Mouse (Mus musculus): Measurements from ENCODE around the gene Amotl2.

Amotl2 gene

DNA sequence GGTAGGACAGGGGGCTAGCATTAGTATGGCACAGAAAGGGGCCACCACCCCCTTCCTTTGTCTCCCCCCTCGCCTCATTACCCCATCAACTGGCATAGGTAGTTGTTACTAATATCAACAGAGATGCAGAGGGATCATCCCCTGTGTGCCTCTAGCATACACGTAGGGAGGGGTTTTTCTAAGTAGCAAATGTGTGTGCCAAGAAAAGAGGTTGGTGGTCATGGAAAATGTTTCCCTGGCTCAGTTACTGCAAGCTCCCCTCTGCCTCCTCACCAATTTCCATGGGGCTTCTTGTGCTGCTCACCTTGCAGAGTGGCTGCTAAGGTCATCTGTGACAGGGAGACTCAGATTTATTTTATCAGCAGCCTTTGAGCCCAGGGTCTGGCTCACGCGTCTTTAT lies 2.6 kb downstream of the Amotl2 start:
- no peak for DNase-seq (ENCODE audit: low read depth)

DNA sequence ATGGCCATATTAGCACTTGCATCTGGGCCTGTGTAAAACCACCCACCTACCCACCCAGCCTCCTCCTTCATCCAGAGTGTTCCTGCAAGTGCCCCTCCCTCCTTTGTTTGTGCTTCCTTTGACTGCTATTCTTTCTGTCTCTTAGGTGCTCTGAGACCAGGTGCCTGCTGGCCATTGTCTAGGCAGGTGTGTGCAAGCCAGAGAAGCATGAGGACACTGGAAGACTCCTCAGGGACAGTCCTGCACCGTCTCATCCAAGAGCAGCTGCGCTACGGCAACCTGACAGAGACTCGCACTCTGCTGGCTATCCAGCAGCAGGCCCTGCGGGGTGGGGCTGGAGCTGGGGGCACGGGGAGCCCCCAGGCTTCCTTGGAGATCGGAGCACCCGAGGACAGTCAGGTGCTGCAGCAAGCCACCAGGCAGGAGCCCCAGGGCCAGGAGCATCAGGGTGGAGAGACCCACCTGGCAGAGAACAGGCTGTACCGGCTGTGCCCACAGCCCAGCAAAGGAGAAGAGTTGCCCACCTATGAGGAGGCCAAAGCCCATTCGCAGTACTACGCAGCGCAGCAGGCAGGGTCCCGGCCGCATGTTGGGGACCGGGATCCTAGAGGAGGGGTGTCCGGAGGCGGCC lies 3.6 kb downstream of the Amotl2 start:
- DNase-seq (ENCODE audit: low read depth), result no peak

DNA sequence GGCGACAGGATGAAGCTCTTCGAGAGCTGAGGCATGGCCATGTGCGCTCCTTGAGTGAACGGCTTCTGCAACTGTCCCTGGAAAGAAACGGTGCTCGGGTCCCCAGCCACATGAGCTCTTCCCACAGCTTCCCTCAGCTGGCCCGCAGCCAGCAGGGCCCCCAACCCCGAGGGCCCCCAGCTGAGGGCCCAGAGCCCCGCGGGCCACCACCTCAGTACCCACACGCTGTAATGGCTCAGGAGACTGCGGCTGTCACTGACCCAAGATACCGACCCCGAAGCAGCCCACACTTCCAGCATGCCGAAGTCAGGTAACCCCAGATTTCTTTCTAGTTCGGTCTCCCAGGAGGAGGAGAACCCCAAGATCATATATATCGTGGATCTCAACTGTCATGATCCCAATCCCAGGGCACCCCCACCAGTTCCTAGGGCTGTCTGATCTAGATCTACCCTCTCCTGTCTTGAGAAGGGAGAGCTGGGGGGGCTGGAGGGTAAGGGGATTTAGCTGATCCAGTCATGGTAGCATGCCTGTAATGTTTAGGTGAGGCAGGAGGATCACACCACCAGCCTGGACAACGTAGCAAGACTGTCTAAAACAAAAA lies 4.2 kb downstream of the Amotl2 start:
- no peak for DNase-seq (ENCODE audit: low read depth)

DNA sequence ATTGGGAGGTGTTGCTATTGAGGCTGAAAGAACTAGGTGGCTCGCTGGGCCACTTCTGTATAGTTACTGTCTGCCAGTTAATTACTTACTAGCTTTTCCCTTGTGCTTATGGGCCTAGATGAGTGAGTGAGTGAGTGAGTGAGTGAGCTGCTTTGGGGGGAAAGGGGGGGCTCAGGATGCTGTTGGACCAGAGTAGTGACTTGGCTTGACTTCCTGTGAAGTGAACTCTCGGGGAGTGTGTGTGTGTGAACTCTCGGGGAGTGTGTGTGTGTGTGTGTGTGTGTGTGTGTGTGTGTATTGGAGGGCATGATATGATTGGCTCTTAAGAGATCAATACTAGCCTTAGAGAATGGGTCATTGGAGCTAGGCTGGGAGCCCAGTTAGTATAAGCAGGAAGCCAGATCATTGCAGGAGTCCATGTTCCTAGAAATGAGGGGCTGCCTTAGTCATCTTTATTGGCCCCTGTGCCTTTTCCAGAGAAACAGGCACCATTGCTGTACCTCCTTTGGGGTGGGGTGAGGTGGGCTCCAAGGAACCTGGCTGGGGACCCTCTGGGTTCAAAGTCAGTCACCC lies 5.0 kb downstream of the Amotl2 start:
- DNase-seq (ENCODE audit: low read depth), result no peak

DNA sequence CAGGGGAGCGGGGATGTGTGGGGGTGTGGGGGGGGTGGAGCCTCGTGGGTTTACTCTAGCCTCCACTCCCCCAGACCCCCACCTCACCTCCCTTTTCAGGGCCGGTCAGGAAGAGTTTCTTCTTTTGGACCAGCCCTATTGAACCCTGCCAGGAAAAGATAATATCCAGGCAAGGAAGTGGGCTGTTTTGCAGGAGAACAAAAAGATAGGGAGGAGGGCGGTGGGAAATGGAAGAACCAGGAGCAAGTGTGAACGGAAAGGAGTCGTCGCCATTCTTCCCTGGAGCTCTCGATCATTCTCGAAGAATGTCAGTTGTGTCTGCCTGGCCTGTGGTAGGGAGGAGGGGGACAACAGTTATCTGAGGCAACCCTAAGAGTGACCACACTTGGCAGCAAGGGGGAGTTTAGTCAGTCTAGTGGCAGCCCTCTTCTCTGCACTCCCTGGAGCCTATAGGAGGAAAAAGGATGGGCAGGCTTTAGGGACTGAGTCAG lies 5.6 kb downstream of the Amotl2 start:
- DNase-seq (ENCODE audit: low read depth), result no peak

DNA sequence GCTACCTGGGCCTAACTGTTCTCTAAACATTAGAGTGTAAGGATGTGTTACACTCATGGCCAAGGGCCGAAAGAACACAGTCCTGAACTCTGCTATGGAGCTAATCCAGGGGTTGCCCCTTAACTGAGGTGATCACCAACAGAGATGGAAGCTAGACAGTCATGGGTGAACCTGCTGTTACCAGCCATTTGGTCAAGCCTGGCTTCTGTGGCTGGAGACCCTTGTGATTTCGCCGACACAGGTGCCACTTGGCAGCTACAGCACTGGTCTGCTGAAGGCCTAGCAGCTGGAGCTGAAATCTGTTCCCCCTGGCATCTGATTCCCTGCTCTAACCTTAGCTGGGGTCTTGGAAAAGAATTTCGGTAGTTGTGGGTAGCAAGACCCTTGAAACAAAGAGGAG lies 6.3 kb downstream of the Amotl2 start:
- DNase-seq (ENCODE audit: low read depth), result no peak

DNA sequence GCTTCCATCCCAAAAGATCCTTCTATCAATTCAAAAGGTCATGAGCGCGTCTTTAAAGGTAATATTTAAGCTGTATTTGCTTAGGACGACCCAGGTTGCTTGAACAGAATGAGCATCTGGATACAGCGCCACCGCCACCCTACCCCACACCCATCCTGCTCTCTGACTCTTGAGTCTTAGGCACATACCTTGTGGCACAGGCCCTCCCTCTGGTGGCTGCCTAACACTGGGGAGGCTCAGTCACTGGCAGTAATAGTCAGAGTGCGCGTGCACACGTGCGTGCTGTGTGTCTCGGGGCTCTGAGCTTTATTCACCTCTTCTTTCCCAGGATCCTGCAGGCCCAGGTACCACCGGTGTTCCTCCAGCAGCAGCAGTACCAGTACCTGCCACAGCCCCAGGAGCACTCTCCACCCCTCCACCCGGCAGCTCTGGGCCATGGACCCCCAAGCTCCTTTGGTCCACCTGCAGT lies 6.8 kb downstream of the Amotl2 start:
- DNase-seq (ENCODE audit: low read depth), result no peak

DNA sequence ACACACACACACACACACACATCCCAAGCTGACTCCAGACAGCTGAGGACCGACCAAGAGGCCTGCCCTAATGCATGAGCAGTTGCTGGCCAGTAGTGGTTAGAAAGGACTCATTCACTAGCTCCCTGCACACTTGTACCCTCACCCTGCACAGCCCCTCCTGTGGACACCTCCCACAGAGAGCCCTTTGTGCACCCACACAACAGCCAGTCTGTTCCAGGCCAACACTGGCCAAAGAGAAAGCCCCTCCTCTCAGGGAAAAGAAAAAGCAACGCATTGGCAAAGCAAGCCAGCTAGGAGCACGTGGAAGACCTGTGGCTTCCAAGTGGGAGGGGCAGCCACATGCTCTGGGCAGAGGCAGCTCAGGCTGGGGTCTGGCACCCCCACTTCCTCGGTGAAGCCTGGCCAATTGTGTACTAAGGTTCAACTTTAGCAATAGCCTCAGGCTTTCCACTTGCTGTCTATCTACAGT lies 7.6 kb downstream of the Amotl2 start:
- DNase-seq (ENCODE audit: low read depth), result no peak

DNA sequence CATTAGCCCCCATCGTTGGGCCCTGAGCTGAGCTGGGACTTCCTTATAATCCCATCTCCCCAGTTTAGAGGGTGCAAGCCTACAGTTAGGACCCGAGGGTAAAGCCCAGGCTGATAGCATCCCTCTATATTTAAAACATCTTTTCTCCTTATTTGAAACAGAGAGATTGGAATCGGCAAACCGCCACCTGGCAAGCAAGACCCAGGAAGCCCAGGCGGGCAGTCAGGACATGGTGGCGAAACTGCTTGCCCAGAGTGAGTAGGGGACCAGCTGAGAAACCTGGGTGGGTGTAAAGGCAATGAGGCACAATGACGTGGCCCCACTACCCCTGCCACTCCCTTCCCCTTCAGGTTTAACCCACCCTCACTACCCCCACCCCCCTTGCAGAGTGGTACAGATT lies 8.5 kb downstream of the Amotl2 start:
- no peak for DNase-seq (ENCODE audit: low read depth)

DNA sequence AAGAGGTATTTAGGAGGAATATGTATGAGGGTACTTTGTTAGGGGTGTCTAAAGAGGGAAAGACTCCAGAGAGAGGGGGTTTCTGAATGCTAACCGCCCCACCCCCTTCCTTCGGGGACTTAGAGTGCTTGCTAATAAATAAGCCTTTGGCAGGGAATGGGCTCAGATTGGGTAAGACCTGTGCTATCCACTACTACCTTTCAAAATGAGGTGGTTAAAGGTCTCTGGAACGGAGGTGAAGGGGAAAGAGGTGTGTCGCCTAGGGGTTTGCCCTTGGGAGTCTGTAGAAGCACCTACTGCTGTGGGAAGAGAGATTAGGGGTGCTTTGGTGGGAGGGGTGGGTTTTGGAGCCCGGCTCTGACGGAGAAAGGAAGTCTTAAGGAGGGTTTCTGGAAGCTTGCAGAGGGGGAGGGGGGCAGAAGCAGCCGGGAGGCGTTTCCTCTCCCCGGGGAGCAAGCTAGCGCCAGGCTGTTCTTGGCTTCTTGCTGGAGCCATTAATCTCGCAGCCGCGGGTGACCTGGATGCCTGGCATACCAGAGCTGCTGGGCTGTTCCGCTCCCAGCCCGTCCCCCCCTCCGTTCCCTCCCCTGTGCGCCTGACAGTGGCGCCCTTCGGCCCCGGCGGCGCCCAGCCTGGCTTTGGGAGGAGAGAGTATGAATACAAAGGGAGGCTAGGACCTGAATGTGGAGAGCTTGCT lies 9.6 kb downstream of the Amotl2 start:
- no peak for DNase-seq (ENCODE audit: low read depth)

DNA sequence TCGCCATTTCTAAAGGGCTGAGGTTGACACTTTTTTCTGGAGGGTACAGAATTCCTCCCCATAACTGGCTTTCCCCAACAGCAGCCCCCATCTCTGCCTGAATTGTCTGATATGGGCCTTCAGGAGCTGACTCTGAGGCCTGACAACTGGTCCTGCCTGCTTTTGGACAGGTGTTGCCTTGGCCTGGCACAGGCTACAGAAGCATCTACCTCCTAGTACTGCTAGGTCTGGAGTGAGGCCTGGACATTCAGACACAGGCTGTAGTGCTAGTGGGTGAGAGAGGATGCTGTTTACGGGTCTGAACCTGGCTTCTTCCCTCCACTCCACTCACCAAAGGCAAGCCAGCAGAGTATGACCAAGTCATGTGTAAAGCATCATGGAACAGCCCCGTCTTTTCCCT lies 10.3 kb downstream of the Amotl2 start:
- no peak for DNase-seq (ENCODE audit: low read depth)

DNA sequence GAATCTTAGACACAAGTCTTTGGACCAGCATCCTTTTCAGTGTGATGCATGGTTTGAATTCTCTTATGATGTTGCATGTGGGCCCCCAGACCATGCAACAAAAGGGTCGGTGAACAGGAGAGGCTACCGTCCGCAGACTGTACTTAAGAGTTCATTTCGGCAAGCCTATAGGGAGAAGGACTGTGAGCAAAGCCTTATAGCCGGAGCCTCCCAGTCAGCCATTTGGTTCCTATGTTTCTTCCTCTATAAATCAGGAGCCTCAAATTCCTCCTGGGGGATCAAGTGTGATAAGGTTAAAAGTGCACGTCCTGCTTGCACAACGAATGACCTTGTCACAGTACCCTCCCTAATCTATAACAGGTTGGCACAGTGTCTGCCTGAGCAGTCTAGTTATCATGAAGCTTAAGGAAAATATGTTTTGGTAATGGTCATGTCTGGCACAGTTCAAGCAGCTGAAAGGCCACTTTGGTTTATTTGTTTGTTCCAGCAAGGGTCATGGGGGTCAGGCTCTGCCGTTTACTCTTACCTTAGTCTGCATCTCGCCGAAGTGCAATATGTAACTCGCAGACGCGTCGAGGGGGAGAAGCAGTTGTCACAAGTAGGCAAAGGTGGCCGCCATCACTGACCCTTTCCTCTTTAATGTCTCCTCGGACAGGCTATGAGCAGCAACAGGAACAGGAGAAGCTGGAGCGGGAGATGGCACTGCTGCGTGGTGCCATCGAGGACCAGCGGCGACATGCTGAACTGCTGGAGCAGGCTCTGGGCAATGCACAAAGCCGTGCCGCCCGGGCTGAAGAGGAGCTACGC lies 11.4 kb downstream of the Amotl2 start:
- DNase-seq (ENCODE audit: low read depth), result no peak

DNA sequence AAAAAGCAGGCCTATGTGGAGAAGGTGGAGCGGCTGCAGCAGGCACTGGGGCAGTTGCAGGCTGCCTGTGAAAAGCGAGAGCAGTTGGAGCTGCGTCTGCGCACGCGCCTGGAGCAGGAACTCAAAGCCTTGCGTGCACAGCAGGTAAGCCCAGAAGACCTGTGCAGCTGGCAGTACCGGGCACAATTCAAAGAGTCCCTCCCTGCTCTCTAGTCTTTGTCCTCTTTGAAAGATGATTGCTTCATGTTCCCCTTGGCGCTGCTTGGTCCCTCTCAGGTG lies 11.9 kb downstream of the Amotl2 start:
- DNase-seq (ENCODE audit: low read depth), result no peak

DNA sequence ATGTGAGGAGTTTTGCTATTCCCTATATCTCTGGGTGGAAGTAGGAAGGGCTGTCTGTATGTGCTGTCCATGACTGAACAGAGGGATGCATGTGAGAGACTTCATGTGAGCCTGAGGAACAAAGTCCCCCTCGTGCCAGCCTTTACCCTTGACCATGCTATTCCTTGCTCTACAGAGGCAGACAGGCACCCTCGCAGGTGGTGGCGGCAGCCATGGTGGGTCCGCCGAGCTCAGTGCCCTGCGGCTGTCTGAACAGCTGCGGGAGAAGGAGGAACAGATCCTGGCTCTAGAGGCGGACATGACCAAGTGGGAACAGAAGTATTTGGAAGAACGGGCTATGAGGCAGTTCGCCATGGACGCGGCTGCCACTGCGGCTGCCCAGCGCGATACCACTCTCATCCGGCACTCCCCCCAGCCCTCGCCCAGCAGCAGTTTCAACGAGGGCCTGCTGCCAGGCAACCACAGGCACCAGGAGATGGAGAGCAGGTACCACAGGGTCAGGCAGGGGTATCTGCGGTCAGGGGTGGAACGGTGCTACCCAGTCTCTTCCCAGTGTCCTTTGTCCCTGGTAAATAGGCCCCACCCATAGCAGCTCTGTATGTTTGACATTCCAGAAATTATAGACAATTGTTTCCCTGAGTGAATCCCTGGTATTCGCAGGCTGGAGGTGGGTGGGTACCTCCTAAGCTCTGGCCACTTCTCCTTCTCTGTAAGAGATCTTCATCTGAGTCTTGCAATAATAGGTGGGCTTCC lies 12.8 kb downstream of the Amotl2 start:
- no peak for DNase-seq (ENCODE audit: low read depth)

DNA sequence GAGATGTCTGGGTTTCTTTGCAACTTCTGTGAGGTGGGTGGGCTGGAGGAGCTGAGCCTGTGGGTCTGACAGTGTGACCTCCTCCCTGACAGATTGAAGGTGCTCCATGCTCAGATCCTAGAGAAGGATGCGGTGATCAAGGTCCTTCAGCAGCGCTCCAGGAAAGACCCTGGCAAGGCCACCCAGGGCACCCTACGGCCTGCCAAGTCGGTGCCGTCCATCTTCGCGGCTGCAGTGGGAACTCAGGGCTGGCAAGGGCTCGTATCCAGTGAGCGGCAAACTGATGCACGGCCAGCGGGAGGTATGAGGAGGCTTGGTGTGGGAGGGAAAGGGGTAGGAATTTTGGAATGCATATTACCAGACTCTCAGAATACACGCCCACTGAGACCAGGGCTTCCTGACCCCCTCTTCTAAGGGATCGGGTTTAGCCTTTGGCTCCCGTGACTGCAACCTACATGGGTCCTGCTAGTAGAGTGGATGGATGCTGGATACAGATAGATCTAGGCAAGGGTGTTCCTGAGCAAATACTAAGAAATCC lies 13.5 kb downstream of the Amotl2 start:
- DNase-seq (ENCODE audit: low read depth), result no peak

DNA sequence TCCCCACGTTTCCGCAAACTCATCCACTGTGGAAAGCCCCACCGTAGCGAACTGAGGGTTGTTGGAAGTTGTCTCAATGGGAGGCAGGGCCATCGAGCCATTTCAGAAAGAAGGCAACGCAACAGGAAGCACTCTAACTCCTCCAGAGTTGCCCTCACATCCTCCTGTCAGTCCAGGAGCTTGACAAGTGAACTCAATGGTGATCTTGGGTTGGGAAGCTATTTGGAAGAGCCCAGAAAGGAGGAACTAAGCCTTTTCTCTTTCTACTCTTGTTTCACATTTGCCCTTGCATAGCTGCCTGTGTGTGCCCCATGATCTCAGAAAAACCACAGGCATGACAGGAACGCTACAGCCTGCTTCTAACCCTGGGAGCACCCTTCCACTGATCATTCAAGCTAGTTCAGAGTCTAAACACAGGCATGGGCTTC lies 14.6 kb downstream of the Amotl2 start:
- DNase-seq (ENCODE audit: low read depth), result no peak

DNA sequence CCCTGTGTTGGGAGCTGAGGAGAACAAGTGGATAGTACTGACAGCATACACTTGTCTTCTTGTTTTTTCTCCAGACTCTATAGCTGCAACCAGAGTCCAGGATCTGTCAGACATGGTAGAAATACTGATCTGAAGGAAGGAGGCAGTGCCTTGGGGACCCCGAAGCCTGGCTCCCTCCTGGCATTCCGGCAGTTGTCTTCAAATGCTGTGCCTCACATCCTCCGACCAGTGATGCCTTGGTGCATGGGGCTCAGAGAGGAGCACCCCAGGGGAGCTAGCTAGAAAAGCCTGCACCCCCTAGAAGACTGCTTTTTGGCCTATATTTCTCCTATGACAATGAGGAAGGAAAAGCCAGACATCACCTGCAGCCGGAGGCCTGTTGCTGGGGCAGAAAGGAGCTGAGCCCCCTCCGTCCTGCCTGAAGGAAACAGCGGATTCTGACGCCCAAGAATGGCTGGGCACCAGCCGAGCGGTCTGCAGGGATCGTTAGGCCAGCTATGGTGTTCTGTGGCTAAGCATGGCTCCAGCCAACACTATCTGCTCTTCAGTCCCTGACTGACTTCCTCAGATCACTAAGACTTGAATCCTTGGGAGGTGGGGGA lies 15.2 kb downstream of the Amotl2 start:
- DNase-seq (ENCODE audit: low read depth), result no peak

DNA sequence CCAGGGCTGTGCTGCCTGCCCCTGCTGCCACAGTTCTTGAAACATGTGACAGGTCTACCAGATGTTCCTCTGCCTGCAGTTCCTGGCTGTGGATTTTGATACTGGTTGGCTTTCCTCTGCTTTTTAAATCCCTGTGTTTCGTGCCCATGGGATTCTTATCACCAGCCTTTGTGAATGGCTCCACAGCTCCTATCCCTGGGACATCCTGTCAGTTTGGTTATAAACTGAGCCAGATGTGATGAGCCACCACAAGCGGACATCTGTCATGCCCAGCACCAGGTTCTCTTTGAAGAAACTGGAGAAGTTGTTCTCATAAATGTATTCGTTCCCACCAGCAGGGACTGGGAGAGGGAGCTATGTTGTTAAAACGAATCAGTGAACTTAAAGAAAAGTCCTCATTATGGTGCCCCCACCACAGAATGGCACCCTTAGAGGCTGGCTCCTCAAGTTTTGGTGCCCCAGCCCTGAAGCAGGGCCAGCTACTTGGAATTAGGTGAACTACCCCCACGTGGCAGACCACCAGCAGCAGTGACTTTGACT lies 15.9 kb downstream of the Amotl2 start:
- no peak for DNase-seq (ENCODE audit: low read depth)

DNA sequence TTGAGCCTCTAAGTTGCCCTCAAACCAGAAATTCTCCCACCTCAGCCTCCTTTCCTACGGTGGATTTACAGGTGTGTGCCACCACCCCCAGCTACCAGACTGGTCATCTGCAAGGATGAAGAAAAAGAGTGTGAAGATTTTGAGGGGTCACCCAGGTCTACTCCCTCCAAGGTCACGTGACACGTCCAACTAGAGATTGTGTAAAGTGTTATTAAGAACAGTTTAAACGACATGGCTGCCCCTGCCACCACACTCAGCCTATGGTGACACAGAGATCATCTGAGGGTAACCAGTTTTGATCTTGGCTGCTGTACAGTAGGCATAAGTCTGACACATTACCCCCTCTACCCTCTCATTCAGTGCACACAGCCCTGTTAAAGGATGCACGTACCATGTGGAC lies 17.0 kb downstream of the Amotl2 start:
- no peak for DNase-seq (ENCODE audit: low read depth)

DNA sequence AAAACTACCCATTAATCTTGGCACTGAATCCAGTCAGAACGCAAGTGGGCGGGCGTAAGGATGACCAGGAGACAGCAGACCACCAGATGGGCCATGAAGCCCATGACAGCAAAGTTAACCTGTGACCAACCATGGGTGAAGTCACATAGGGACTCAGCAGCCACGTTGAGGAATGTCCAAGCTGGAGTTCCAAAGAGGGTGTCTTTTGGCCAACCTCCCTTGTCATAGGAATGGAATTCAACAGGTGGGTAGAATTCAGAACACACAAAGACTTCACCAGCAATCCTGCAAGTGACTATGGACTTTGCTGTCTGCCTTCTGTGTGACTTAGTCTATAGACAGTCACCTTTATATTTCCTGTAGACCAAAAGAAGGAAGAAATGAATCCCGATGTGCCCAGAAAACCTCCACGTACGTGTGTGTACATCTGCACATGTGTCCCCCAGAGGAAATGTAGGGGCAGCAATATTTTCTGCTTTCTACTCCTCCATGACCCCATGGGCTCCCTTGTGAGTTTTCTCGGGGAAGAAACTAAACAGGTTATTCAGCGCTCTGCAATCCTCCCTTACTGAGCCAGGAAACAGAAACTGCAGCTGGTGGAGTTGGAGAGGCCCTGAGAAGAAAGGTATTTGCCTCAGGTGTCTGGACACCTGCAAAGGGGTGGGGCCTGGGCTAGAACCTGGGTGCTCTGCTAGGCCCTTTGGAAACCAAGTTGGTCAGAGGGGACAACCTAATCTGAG lies 17.7 kb downstream of the Amotl2 start:
- no peak for DNase-seq (ENCODE audit: low read depth)

All from 416B (cell line).